Mouse (Mus musculus) heart, embryonic 15.5 days (tissue): Measurements from ENCODE around the gene Psmd12. TPM values are rescaled to one million over a fixed set of nuclear protein-coding genes. Genes with fewer than 3 reads are reported as not detected.

ENCODE experiments used
- ATAC-seq: fragments of 200-750 bp; cut with Nextera tagmentation; replicated peaks from 2 replicates; pipeline ENCODE4 v1.8.0; 2017; ENCODE audit warnings: low read depth, moderate TSS enrichment; ENCODE audit not compliant: insufficient number of reproducible peaks, insufficient read depth, low FRiP score
- H3K27ac ChIP-seq: fragments of 300-500 bp; sonication (generic); 2 replicates; pipeline ENCODE4 v1.5.1; 2015; ENCODE audit warnings: mild to moderate bottlenecking, inconsistent platforms
- H3K27me3 ChIP-seq: fragments of 300-500 bp; sonication (generic); 2 replicates; pipeline ENCODE4 v1.6.1; 2015; ENCODE audit warnings: inconsistent platforms
- H3K36me3 ChIP-seq: fragments of 300-500 bp; sonication (generic); 2 replicates; pipeline ENCODE4 v1.6.1; 2015; ENCODE audit warnings: mild to moderate bottlenecking, inconsistent platforms
- H3K4me1 ChIP-seq: fragments of 300-500 bp; sonication (generic); replicated peaks from 2 replicates; pipeline ENCODE4 v1.6.1; 2015; ENCODE audit warnings: inconsistent platforms
- H3K4me2 ChIP-seq: fragments of 300-500 bp; sonication (generic); 2 replicates; pipeline ENCODE4 v1.6.1; 2015; ENCODE audit warnings: inconsistent platforms, mild to moderate bottlenecking, moderate library complexity
- H3K4me3 ChIP-seq: fragments of 300-500 bp; sonication (generic); 2 replicates; pipeline ENCODE4 v1.5.1; 2015; ENCODE audit warnings: mild to moderate bottlenecking, inconsistent platforms
- H3K9ac ChIP-seq: fragments of 300-500 bp; sonication (generic); 2 replicates; pipeline ENCODE4 v1.6.1; 2015; ENCODE audit warnings: mild to moderate bottlenecking, inconsistent platforms
- H3K9me3 ChIP-seq: fragments of 300-500 bp; sonication (generic); replicated peaks from 2 replicates; pipeline ENCODE4 v1.6.1; 2016; ENCODE audit warnings: inconsistent platforms
- WGBS: fragments of 180-500 bp; shearing (Covaris S2); methylation state at CpG from one replicate; pipeline ENCODE4 v1.1.7; 2015; ENCODE audit warnings: mixed read lengths; 5-methylcytosine and 5-hydroxymethylcytosine counted together
- polyA plus RNA-seq: library from polyadenylated mRNA; unstranded; fragments of >200 nt; fragmentation: Nextera tagmentation; extraction: Ambion mirVana; gene quantifications from 2 replicates; pipeline ENCODE4 v1.2.1, GENCODE M21; 2015

Psmd12 gene
- 132 and 134 TPM in 2 replicates for polyA plus RNA-seq

GRCm38 (mm10) chr11:107479053-107479861, at the start of gene Psmd12:
TSS of gene Psmd12 (plus strand) at chr11:107479484.
- Histone ChIP-seq H3K36me3 (no peaks in the 10 kb centered on the region), H3K4me2 (peak within 1 kb of the TSS; percentile 64), H3K27ac (peak within 1 kb of the TSS; percentile 87), H3K27me3 (no peaks in the 10 kb centered on the region), H3K9ac (peak within 1 kb of the TSS; percentile 99), H3K4me1 (peaks cover 14% of the 10 kb centered on the region), H3K9me3 (no peaks in the 10 kb centered on the region), H3K4me3 (peak within 1 kb of the TSS; percentile 93)
- peak; percentile 97 for ATAC-seq
- WGBS: under 1% methylated on average over 51 of the region's 51 CpGs

- H3K27ac ChIP-seq: no peak overlapping the region
- 73% methylated on average over 7 of the region's 7 CpGs for WGBS
Measured at GRCm38 (mm10) chr11:107431197-107431965, 47.9 kb upstream of the Psmd12 start.

DNA sequence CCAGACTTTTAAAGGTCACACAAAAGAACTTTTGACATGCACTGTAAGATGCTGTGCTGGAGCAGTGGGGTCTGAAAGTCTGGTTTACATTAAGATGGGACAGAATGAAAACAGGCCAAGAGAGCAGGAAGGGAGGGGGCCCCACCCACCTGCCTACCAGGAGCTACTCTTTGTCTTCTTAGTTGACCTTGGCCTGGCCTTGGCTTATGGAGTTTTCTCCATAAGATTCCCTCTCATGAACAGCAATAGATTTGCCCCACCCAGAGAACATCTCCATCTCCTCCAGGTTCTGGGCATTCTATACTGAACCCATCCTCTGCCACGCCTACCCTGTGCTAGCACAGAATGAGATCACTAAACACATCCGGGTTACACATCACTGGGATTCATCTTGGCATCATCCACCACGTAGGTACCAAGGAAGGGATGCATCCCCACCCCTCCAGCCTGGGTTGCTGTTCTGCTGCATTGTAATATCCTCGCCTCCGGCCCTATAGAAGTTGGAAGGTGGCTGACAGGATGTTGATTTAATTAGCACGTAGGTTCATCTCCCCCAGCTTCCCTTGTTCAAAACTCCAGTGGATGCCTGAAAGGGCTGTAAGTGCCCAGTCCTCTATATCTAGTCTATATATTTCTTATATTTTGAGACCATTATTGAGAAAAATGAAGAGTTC, 43.4 kb upstream of the Psmd12 start:
- Histone ChIP-seq H3K36me3 (no peaks in the 10 kb centered on the region), H3K27ac (no peak overlapping the region), H3K4me1 (peaks cover 20% of the 10 kb centered on the region), H3K4me3 (no peak overlapping the region), H3K4me2 (no peak overlapping the region), H3K9me3 (no peaks in the 10 kb centered on the region), H3K9ac (no peak overlapping the region), H3K27me3 (no peaks in the 10 kb centered on the region)
- WGBS: 85% methylated on average over 6 of the region's 6 CpGs
- no peak for ATAC-seq

More at GRCm38 (mm10) chr11:107431197-107431965, 47.9 kb upstream of the Psmd12 start:
- Histone ChIP-seq H3K27me3 (no peaks in the 10 kb centered on the region), H3K9me3 (no peaks in the 10 kb centered on the region), H3K36me3 (no peaks in the 10 kb centered on the region), H3K4me1 (peaks cover 12% of the 10 kb centered on the region), H3K4me3 (no peak overlapping the region), H3K9ac (no peak overlapping the region), H3K4me2 (no peak overlapping the region)
- ATAC-seq: no peak

GRCm38 (mm10) chr11:107437723-107438122, 41.6 kb upstream of the Psmd12 start:
- H3K4me2 ChIP-seq: no peak overlapping the region
- no peak overlapping the region for H3K9ac ChIP-seq
- peaks cover 20% of the 10 kb centered on the region for H3K4me1 ChIP-seq
- H3K27me3 ChIP-seq: no peaks in the 10 kb centered on the region
- H3K27ac ChIP-seq: peak overlapping the region; percentile 52
- 35% methylated on average over 4 of the region's 4 CpGs for whole genome bisulfite sequencing
- peak; percentile 58; the same call in 1 of the 2 replicates for ATAC-seq
- no peak overlapping the region for H3K4me3 ChIP-seq
- no peaks in the 10 kb centered on the region for H3K9me3 ChIP-seq
- no peaks in the 10 kb centered on the region for H3K36me3 ChIP-seq

GRCm38 (mm10) chr11:107438140-107438539, 41.1 kb upstream of the Psmd12 start:
- Histone ChIP-seq H3K27ac (peak overlapping the region; percentile 52; the same call in 1 of the 2 replicates), H3K4me1 (peaks cover 20% of the 10 kb centered on the region), H3K4me2 (no peak overlapping the region), H3K9me3 (no peaks in the 10 kb centered on the region), H3K4me3 (no peak overlapping the region), H3K27me3 (no peaks in the 10 kb centered on the region), H3K36me3 (no peaks in the 10 kb centered on the region), H3K9ac (no peak overlapping the region)
- 71% methylated on average over 3 of the region's 3 CpGs for WGBS
- ATAC-seq: no peak

DNA sequence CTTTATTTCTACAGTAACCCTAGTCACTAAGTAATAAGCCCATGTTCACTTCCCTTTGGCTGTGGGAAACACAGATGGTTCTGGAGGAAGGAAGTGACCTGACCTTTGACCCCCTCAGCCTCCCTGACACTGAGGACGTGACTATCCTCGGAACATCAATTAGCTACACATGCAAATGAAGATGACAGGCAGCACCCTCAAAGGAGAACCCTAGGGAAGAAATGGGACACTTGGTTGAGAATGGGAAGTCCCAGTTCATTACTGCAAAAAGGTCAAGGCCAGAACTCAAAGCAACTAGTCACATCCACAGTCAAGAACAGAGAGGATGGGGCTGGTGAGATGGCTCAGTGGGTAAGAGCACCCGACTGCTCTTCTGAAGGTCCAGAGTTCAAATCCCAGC, 38.2 kb upstream of the Psmd12 start:
- WGBS: 63% methylated on average over 3 of the region's 3 CpGs
- Histone ChIP-seq H3K4me1 (peaks cover 18% of the 10 kb centered on the region), H3K27ac (no peak overlapping the region), H3K9ac (no peak overlapping the region), H3K36me3 (no peaks in the 10 kb centered on the region), H3K9me3 (no peaks in the 10 kb centered on the region), H3K4me3 (no peak overlapping the region), H3K27me3 (no peaks in the 10 kb centered on the region), H3K4me2 (no peak overlapping the region)
- no peak for ATAC-seq

DNA sequence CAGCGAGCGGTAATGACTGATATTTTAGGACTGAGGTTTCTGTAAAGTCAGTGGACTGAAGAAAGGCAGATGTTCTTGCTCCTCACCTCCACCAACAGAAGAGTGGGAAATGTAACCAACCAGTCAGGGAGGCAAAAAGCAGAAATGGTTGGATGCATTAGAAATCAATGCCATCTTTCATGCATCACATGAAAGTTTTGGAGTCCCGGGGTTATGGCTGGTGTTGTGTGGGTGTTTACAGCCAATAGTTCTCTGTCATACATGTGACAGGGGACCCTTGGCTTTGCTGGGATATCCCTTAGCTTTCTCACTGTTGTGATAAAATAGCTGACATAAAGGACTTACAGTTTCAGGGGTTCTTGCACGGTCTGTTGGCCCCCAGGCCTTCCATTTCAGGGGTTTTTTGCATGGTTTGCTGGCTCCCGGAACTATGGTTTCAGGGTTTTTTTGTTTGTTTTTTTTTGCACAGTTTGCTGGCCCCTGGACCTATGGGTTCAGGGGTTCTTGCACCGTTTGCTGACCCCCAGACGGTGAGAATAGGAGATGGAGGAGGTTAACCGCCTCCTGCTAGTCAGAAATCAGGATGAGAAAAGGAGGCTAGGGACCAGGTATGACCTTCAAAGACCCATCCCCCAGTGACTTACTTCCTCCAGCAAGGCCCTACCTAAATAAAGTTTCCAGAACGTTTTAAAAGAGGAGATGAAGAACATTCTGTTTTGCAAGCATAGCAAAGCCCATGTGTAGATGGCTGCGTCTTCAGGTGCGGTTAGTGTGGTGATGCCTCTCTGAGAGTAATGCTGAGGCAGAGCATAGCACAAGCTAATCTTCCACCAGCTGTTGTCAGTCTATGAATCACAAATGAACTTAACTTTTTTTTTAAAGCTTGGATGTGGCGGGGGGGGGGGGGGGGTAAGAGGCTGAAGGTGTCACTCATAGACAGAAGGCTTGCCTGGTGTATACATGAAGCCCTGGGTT, 35.9 kb upstream of the Psmd12 start:
- H3K4me2 ChIP-seq: no peak overlapping the region
- no peaks in the 10 kb centered on the region for H3K27me3 ChIP-seq
- H3K9me3 ChIP-seq: no peaks in the 10 kb centered on the region
- no peak overlapping the region for H3K27ac ChIP-seq
- H3K4me3 ChIP-seq: no peak overlapping the region
- H3K4me1 ChIP-seq: peaks cover 12% of the 10 kb centered on the region
- H3K36me3 ChIP-seq: no peaks in the 10 kb centered on the region
- WGBS: 76% methylated on average over 12 of the region's 12 CpGs
- ATAC-seq: no peak
- H3K9ac ChIP-seq: no peak overlapping the region

GRCm38 (mm10) chr11:107445683-107446082, 33.6 kb upstream of the Psmd12 start:
- no peak for ATAC-seq
- Histone ChIP-seq H3K27ac (no peak overlapping the region), H3K9me3 (no peaks in the 10 kb centered on the region), H3K36me3 (no peaks in the 10 kb centered on the region), H3K4me1 (peaks cover 32% of the 10 kb centered on the region), H3K9ac (no peak overlapping the region), H3K4me3 (no peak overlapping the region), H3K27me3 (no peaks in the 10 kb centered on the region), H3K4me2 (no peak overlapping the region)
- 87% methylated on average over 3 of the region's 3 CpGs for WGBS

GRCm38 (mm10) chr11:107446650-107447049, 32.6 kb upstream of the Psmd12 start:
- Histone ChIP-seq H3K9ac (no peak overlapping the region), H3K4me3 (no peak overlapping the region), H3K27me3 (no peaks in the 10 kb centered on the region), H3K36me3 (no peaks in the 10 kb centered on the region), H3K4me2 (no peak overlapping the region), H3K9me3 (no peaks in the 10 kb centered on the region), H3K27ac (peak overlapping the region; percentile 43), H3K4me1 (peaks cover 41% of the 10 kb centered on the region)
- 47% methylated on average over 6 of the region's 6 CpGs for WGBS
- no peak for ATAC-seq

GRCm38 (mm10) chr11:107447349-107447748, 31.9 kb upstream of the Psmd12 start:
- H3K9ac ChIP-seq: no peak overlapping the region
- H3K27me3 ChIP-seq: no peaks in the 10 kb centered on the region
- H3K4me1 ChIP-seq: peaks cover 42% of the 10 kb centered on the region
- H3K4me3 ChIP-seq: no peak overlapping the region
- H3K4me2 ChIP-seq: no peak overlapping the region
- WGBS: 53% methylated on average over 5 of the region's 5 CpGs
- no peaks in the 10 kb centered on the region for H3K36me3 ChIP-seq
- no peaks in the 10 kb centered on the region for H3K9me3 ChIP-seq
- H3K27ac ChIP-seq: peak overlapping the region; percentile 43; the same call in 1 of the 2 replicates
- no peak for ATAC-seq
